19 mouse cellular contexts compared by ENCODE assay signal in genomic region chr11:20442476-20442875, GRCm38 (mm10).
DNase-seq lines count a peak whose midpoint lies in the region; ATAC-seq lines count a peak whose summit lies in the region.
"Had no signal": no experiment of that assay in that cellular context is flagged by ENCODE, and none has a peak within 500 bp of the region (broad histone marks: within the 10 kb centered on the region; RNA-seq: fewer than 3 reads in every experiment).

No protein-coding gene starts in this region.

- H3K4me3 ChIP-seq in forebrain, embryonic 14.5 days (ENCODE audit: low read depth, low read length): no peak overlapping the region
- H3K4me3 ChIP-seq in forebrain, embryonic 15.5 days: no peak overlapping the region
- no peak overlapping the region for H3K4me3 ChIP-seq in midbrain, embryonic 11.5 days (ENCODE audit: low read depth, low read length)
- no peak overlapping the region for H3K4me3 ChIP-seq in midbrain, embryonic 13.5 days (replicated peaks)
- H3K4me3 ChIP-seq in kidney, embryonic 14.5 days (ENCODE audit: low read length): no peak overlapping the region
- H3K4me3 ChIP-seq: embryonic facial prominence, embryonic 12.5 days; forebrain, embryonic 12.5 days; heart, embryonic 10.5 days; intestine, embryonic 15.5 days had no signal

- no peaks in the 10 kb centered on the region for H3K36me3 ChIP-seq in forebrain, embryonic 14.5 days (ENCODE audit: control insufficient read depth, insufficient read depth, low read length)
- H3K36me3 ChIP-seq in forebrain, embryonic 15.5 days: no peaks in the 10 kb centered on the region
- H3K36me3 ChIP-seq in midbrain, embryonic 11.5 days (ENCODE audit: control insufficient read depth, insufficient read depth, low read length): no peaks in the 10 kb centered on the region
- no peaks in the 10 kb centered on the region for H3K36me3 ChIP-seq in midbrain, embryonic 13.5 days
- H3K36me3 ChIP-seq in kidney, embryonic 14.5 days (ENCODE audit: control insufficient read depth, insufficient read depth, low read length): no peaks in the 10 kb centered on the region
- H3K36me3 ChIP-seq: embryonic facial prominence, embryonic 12.5 days; forebrain, embryonic 12.5 days; heart, embryonic 10.5 days; intestine, embryonic 15.5 days had no signal

- ATAC-seq in forebrain, embryonic 14.5 days: no peak
- ATAC-seq in forebrain, embryonic 15.5 days (replicated peaks): no peak
- ATAC-seq in midbrain, embryonic 11.5 days (ENCODE audit: low FRiP score): peak; percentile 23; the same call in 1 of the 2 replicates
- no peak for ATAC-seq in midbrain, embryonic 13.5 days
- no peak for ATAC-seq in kidney, embryonic 14.5 days (ENCODE audit: low FRiP score, low TSS enrichment)
- ATAC-seq: intestine, embryonic 15.5 days had no signal

- 6% methylated on average over 4 of the region's 4 CpGs for WGBS in forebrain, embryonic 14.5 days
- WGBS in forebrain, embryonic 15.5 days: 5% methylated on average over 4 of the region's 4 CpGs
- 13% methylated on average over 4 of the region's 4 CpGs for WGBS in midbrain, embryonic 11.5 days
- WGBS in midbrain, embryonic 13.5 days: 9% methylated on average over 4 of the region's 4 CpGs
- WGBS in kidney, embryonic 14.5 days: 36% methylated on average over 4 of the region's 4 CpGs

- H3K9me3 ChIP-seq in forebrain, embryonic 14.5 days (replicated peaks; ENCODE audit: control insufficient read depth, low read length): no peaks in the 10 kb centered on the region
- H3K9me3 ChIP-seq in forebrain, embryonic 15.5 days: 0 out of 2 replicates have a peak, but pooled peaks cover under 1% of the 10 kb centered on the region
- 0 out of 2 replicates have a peak, but pooled peaks cover 1% of the 10 kb centered on the region for H3K9me3 ChIP-seq in midbrain, embryonic 11.5 days (ENCODE audit: control insufficient read depth, low read length)
- no peaks in the 10 kb centered on the region for H3K9me3 ChIP-seq in midbrain, embryonic 13.5 days
- no peaks in the 10 kb centered on the region for H3K9me3 ChIP-seq in kidney, embryonic 14.5 days (ENCODE audit: control insufficient read depth, low read length)
- H3K9me3 ChIP-seq: embryonic facial prominence, embryonic 12.5 days; forebrain, embryonic 12.5 days; intestine, embryonic 15.5 days had no signal

- H3K4me2 ChIP-seq in forebrain, embryonic 14.5 days (ENCODE audit: low read length): no peak overlapping the region
- H3K4me2 ChIP-seq in forebrain, embryonic 15.5 days (replicated peaks): no peak overlapping the region
- H3K4me2 ChIP-seq in midbrain, embryonic 11.5 days: no peak overlapping the region
- H3K4me2 ChIP-seq in midbrain, embryonic 13.5 days (replicated peaks): no peak overlapping the region
- H3K4me2 ChIP-seq in kidney, embryonic 14.5 days (replicated peaks; ENCODE audit: low read depth, low read length): no peak overlapping the region
- H3K4me2 ChIP-seq: embryonic facial prominence, embryonic 12.5 days; forebrain, embryonic 12.5 days; hindbrain, embryonic 14.5 days; intestine, embryonic 15.5 days had no signal

- DNase-seq in forebrain, embryonic 14.5 days (ENCODE audit: low spot score): peak; percentile 21
- DNase-seq in midbrain, embryonic 11.5 days (ENCODE audit: low spot score, missing footprints): peak; percentile 86
- peak; percentile 58 for DNase-seq in embryo, embryonic 10.5 days (ENCODE audit: low spot score)
- DNase-seq: adrenal gland, adult 2 months; adrenal gland, postnatal 25 days; cerebellum, adult 2 months; cerebellum, postnatal 10 days; gastrocnemius, postnatal 10 days; heart, adult 18-20 months; heart, postnatal 10 days; heart, postnatal 4 days had no signal

- H3K27me3 ChIP-seq in forebrain, embryonic 14.5 days (replicated peaks; ENCODE audit: control insufficient read depth, insufficient read depth, low read length): no peaks in the 10 kb centered on the region
- H3K27me3 ChIP-seq in forebrain, embryonic 15.5 days: no peaks in the 10 kb centered on the region
- no peaks in the 10 kb centered on the region for H3K27me3 ChIP-seq in midbrain, embryonic 11.5 days (ENCODE audit: control insufficient read depth, insufficient read depth, low read length)
- no peaks in the 10 kb centered on the region; the same call in 1 of the 2 replicates for H3K27me3 ChIP-seq in midbrain, embryonic 13.5 days
- H3K27me3 ChIP-seq in kidney, embryonic 14.5 days (ENCODE audit: control insufficient read depth, insufficient read depth, low read length): no peaks in the 10 kb centered on the region
- H3K27me3 ChIP-seq: embryonic facial prominence, embryonic 12.5 days; forebrain, embryonic 12.5 days; intestine, embryonic 15.5 days had no signal

- H3K4me1 ChIP-seq in forebrain, embryonic 14.5 days (ENCODE audit: control insufficient read depth, insufficient read depth, low read length): peaks cover 6% of the 10 kb centered on the region; the same call in 1 of the 2 replicates
- peaks cover 11% of the 10 kb centered on the region for H3K4me1 ChIP-seq in forebrain, embryonic 15.5 days
- H3K4me1 ChIP-seq in midbrain, embryonic 11.5 days (ENCODE audit: control insufficient read depth, insufficient read depth, low read length): peaks cover 11% of the 10 kb centered on the region
- peaks cover 25% of the 10 kb centered on the region for H3K4me1 ChIP-seq in midbrain, embryonic 13.5 days (replicated peaks)
- 0 out of 2 replicates have a peak, but pooled peaks cover 3% of the 10 kb centered on the region for H3K4me1 ChIP-seq in kidney, embryonic 14.5 days (ENCODE audit: control insufficient read depth, insufficient read depth, low read length)
- H3K4me1 ChIP-seq: embryonic facial prominence, embryonic 12.5 days had no signal

- no peak overlapping the region for H3K9ac ChIP-seq in forebrain, embryonic 14.5 days (ENCODE audit: low read length)
- H3K9ac ChIP-seq in forebrain, embryonic 15.5 days (replicated peaks): no peak overlapping the region
- no peak overlapping the region for H3K9ac ChIP-seq in midbrain, embryonic 11.5 days (ENCODE audit: low read length)
- H3K9ac ChIP-seq in midbrain, embryonic 13.5 days (replicated peaks): no peak overlapping the region
- H3K9ac ChIP-seq in kidney, embryonic 14.5 days (ENCODE audit: low read depth, low read length): no peak overlapping the region
- H3K9ac ChIP-seq: embryonic facial prominence, embryonic 12.5 days; forebrain, embryonic 12.5 days; hindbrain, embryonic 14.5 days; intestine, embryonic 15.5 days had no signal

- H3K27ac ChIP-seq in forebrain, embryonic 14.5 days (ENCODE audit: low read depth, low read length): no peak overlapping the region
- H3K27ac ChIP-seq in forebrain, embryonic 15.5 days (replicated peaks): no peak overlapping the region
- H3K27ac ChIP-seq in midbrain, embryonic 11.5 days (ENCODE audit: low read depth, low read length): no peak overlapping the region
- H3K27ac ChIP-seq in midbrain, embryonic 13.5 days: no peak overlapping the region
- H3K27ac ChIP-seq in kidney, embryonic 14.5 days (ENCODE audit: low read depth, low read length): no peak overlapping the region
- H3K27ac ChIP-seq: embryonic facial prominence, embryonic 12.5 days; forebrain, embryonic 12.5 days; heart, embryonic 10.5 days; hindbrain, embryonic 14.5 days; intestine, embryonic 15.5 days had no signal

Comparison
In these comparisons a context has a peak if more than half of its experiments do, and no peak if none do; other contexts are left out.
1. DNase-seq: peak in every context shown above with its lines; median percentile 86 in midbrain, embryonic 11.5 days; 58 in embryo, embryonic 10.5 days; 21 in forebrain, embryonic 14.5 days.